Comparison of ENCODE assay signal across 19 mouse cellular contexts in the genomic region with DNA sequence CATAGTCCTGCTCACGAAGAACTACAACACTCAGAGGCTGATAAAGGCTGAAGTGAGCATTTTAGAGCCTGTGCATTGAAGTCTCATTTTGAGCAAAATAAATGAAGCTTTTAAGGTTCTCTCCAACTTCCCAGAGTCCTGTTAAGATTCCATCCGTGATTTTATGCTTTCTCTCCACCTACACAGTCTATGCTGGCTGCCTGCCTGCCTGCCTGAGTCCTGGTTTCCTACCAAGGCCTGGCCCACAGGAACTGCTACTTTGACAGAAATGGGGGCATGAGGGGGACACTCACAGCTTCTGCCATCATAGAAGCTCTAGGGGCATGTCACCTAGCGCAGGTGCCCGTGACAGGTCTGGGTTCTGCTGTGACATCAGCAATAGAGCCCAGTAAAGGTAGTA.
DNase-seq lines count a peak whose midpoint lies in the region; ATAC-seq lines count a peak whose summit lies in the region.
"Had no signal": no experiment of that assay in that cellular context is flagged by ENCODE, and none has a peak within 500 bp of the region (broad histone marks: within the 10 kb centered on the region; RNA-seq: fewer than 3 reads in every experiment).

No protein-coding gene starts in this region.

- no peak for ATAC-seq in inflammation-experienced regulatory T-cells, adult 6 months
- ATAC-seq: hindbrain, embryonic 16.5 days; intestine, embryonic 16.5 days; midbrain, embryonic 16.5 days had no signal

- DNase-seq in layer of hippocampus, adult 11-12 months (ENCODE audit: low spot score): peak; percentile 23
- DNase-seq in layer of hippocampus, postnatal 36 days: no peak
- DNase-seq in brain, adult 2 months (ENCODE audit: low read depth, low spot score): peak; percentile 82
- peak; percentile 16 to 38 for DNase-seq in left cerebral cortex, postnatal 10 days (ENCODE audit: extremely low spot score in 1 of 2, low spot score in 2 of 2)
- peak; percentile 46 for DNase-seq in right cerebral cortex, postnatal 14 days
- no peak for DNase-seq in adrenal gland, postnatal 10 days
- DNase-seq: adrenal gland, adult 2 months; cerebellum, adult 18-20 months; cerebellum, postnatal 14 days; gastrocnemius, postnatal 36 days; heart, postnatal 36 days; kidney, adult 9 months; kidney, postnatal 14 days; thymus, adult 18-20 months; thymus, postnatal 36 days had no signal

- intact Hi-C loops in left cerebral cortex, postnatal 10 days (cut with DNase I): no loop called here

Comparison
In these comparisons a context has a peak if more than half of its experiments do, and no peak if none do; other contexts are left out.
1. DNase-seq: peak in layer of hippocampus, adult 11-12 months (single experiment), brain, adult 2 months (single experiment), left cerebral cortex, postnatal 10 days (2 of 2) and right cerebral cortex, postnatal 14 days (single experiment); none in layer of hippocampus, postnatal 36 days (0 of 2) and adrenal gland, postnatal 10 days (single experiment).